Mouse (Mus musculus): Measurements from ENCODE around the gene Dctpp1.

- TF ChIP-seq GATA1 (IDR thresholded peaks at IDR 0.05; ENCODE audit: borderline replicate concordance, low read length) = no peak
- TF ChIP-seq FLI1 (IDR thresholded peaks at IDR 0.05; ENCODE audit: low read length) = no peak
These were observed 35.9 kb downstream of the Dctpp1 start for GRCm38 (mm10) chr7:127224616-127225015.

Measured in megakaryocyte, embryonic 14.5 days (primary cell).